Mouse (Mus musculus) macrophage (primary cell): Measurements from ENCODE around the gene Pcbp1. TPM values are rescaled to one million over a fixed set of nuclear protein-coding genes. Genes with fewer than 3 reads are reported as not detected.
"Not testable (repeated sequence)": the region's sequence is repeated elsewhere in the genome, so short reads cannot be mapped to it uniquely, and the experiment has no call there.

Source experiments
- H3K27ac ChIP-seq: fragments of 350-480 bp; formaldehyde crosslinking; 2 replicates; pipeline ENCODE4 v1.9.0; 2021
- H3K36me3 ChIP-seq: fragments of 350-480 bp; formaldehyde crosslinking; 2 replicates; pipeline ENCODE4 v1.9.0; 2021; ENCODE audit errors: inconsistent target
- H3K4me3 ChIP-seq: fragments of 350-480 bp; formaldehyde crosslinking; 2 replicates; pipeline ENCODE4 v1.9.0; 2021; ENCODE audit errors: inconsistent target
- H3K79me2 ChIP-seq: fragments of 350-480 bp; formaldehyde crosslinking; 2 replicates; pipeline ENCODE4 v1.9.0; 2021; ENCODE audit errors: inconsistent target
- WGBS: methylation state at CpG from one replicate; pipeline ENCODE4 v1.1.7; 2026; ENCODE audit warnings: inconsistent platforms; ENCODE audit not compliant: missing documents; 5-methylcytosine and 5-hydroxymethylcytosine counted together
- polyA plus RNA-seq: library from polyadenylated mRNA; stranded (reverse); fragments of 250-400 nt; gene quantifications from 3 replicates; pipeline ENCODE4 v1.2.4, GENCODE M21; 2018; ENCODE audit warnings: inconsistent platforms
- total RNA-seq, 78 experiments: library from RNA; depleted of rRNA; stranded (reverse); fragments of 250-400 nt; gene quantifications; 1 replicate in 9 of 78; 2 replicates in 24 of 78; 3 replicates in 43 of 78; 4 replicates in 2 of 78; pipeline ENCODE4 v1.2.4; 2018; ENCODE audit warnings: inconsistent platforms in 56 of 78

The Pcbp1 gene
- total RNA-seq (2018; cell fraction: chromatin; rRNA removed): 10 to 100 TPM; 15.1 to 57.1 (median 29.5) TPM
- 100 to 1,000 TPM; 159 to 254 (median 209) TPM for total RNA-seq (2018; cell fraction: cytosol; rRNA removed)
- 100 to 1,000 TPM in 6 of 26 experiments, 10 to 100 TPM in 20; 44.0 to 133 (median 80.2) TPM for total RNA-seq (2018; cell fraction: nucleus; rRNA removed)
- 129 to 213 TPM (median 209 TPM) in 3 replicates for polyA plus RNA-seq

GRCm38 (mm10) chr6:86526032-86526960 lies at the start of gene Pcbp1:
Gene Pcbp1, minus strand, starts transcription at chr6:86526321.
- under 1% methylated on average over 106 of the region's 120 CpGs for WGBS
- peaks cover 36% of the 10 kb centered on the region for H3K79me2 ChIP-seq
- peak within 1 kb of the TSS; percentile 100 for H3K27ac ChIP-seq
- H3K4me3 ChIP-seq: peak within 1 kb of the TSS; percentile 79
- H3K36me3 ChIP-seq: no peaks in the 10 kb centered on the region

- H3K36me3 ChIP-seq: no peaks in the 10 kb centered on the region
- 80% methylated on average over 3 of the region's 3 CpGs for WGBS
- H3K79me2 ChIP-seq: no peaks in the 10 kb centered on the region
- no peak overlapping the region for H3K27ac ChIP-seq
- H3K4me3 ChIP-seq: no peak overlapping the region
These were observed 48.4 kb upstream of the Pcbp1 start for GRCm38 (mm10) chr6:86574495-86574894.

- no peak overlapping the region for H3K4me3 ChIP-seq
- peak overlapping the region; percentile 4; the same call in 1 of the 2 replicates for H3K27ac ChIP-seq
- no peaks in the 10 kb centered on the region for H3K79me2 ChIP-seq
- H3K36me3 ChIP-seq: no peaks in the 10 kb centered on the region
- 47% methylated on average over 9 of the region's 9 CpGs for WGBS
These were observed 44.7 kb upstream of the Pcbp1 start for GRCm38 (mm10) chr6:86570830-86571229.

- Histone ChIP-seq H3K4me3 (no peak overlapping the region), H3K79me2 (no peaks in the 10 kb centered on the region), H3K27ac (no peak overlapping the region), H3K36me3 (no peaks in the 10 kb centered on the region)
- WGBS: 89% methylated on average over 2 of the region's 3 CpGs
These were observed 43.3 kb upstream of the Pcbp1 start for GRCm38 (mm10) chr6:86569461-86569820.

- WGBS: 85% methylated on average over 3 of the region's 3 CpGs
- Histone ChIP-seq H3K36me3 (no peaks in the 10 kb centered on the region), H3K27ac (no peak overlapping the region), H3K4me3 (no peak overlapping the region), H3K79me2 (no peaks in the 10 kb centered on the region)
These were observed 42.8 kb upstream of the Pcbp1 start for GRCm38 (mm10) chr6:86568816-86569460.

GRCm38 (mm10) chr6:86565782-86566181 lies 39.7 kb upstream of the Pcbp1 start:
- WGBS: 82% methylated on average over 2 of the region's 2 CpGs
- H3K27ac ChIP-seq: no peak overlapping the region
- no peaks in the 10 kb centered on the region for H3K79me2 ChIP-seq
- no peaks in the 10 kb centered on the region for H3K36me3 ChIP-seq
- no peak overlapping the region for H3K4me3 ChIP-seq

GRCm38 (mm10) chr6:86557182-86557581 lies 31.1 kb upstream of the Pcbp1 start:
- not testable (repeated sequence) for H3K36me3 ChIP-seq, H3K4me3 ChIP-seq, H3K79me2 ChIP-seq
- H3K27ac ChIP-seq: peak overlapping the region; percentile 84
- no CpG with 5 or more reads among the region's 1 CpGs for WGBS

GRCm38 (mm10) chr6:86556345-86557058 lies 30.4 kb upstream of the Pcbp1 start:
- Histone ChIP-seq H3K4me3 (peak overlapping the region; percentile 1; the same call in 1 of the 2 replicates), H3K79me2 (no peaks in the 10 kb centered on the region; the same call in 1 of the 2 replicates), H3K36me3 (no peaks in the 10 kb centered on the region), H3K27ac (peak overlapping the region; percentile 84)
- 33% methylated on average over 3 of the region's 3 CpGs for WGBS

GRCm38 (mm10) chr6:86550587-86550986 lies 24.5 kb upstream of the Pcbp1 start:
- Histone ChIP-seq H3K36me3 (no peaks in the 10 kb centered on the region), H3K27ac (no peak overlapping the region), H3K79me2 (no peaks in the 10 kb centered on the region; the same call in 1 of the 2 replicates), H3K4me3 (no peak overlapping the region)
- 100% methylated on average over 1 of the region's 1 CpGs for WGBS

- Histone ChIP-seq H3K36me3 (no peaks in the 10 kb centered on the region), H3K27ac (peak overlapping the region; percentile 64), H3K79me2 (no peaks in the 10 kb centered on the region), H3K4me3 (no peak overlapping the region)
- 32% methylated on average over 8 of the region's 8 CpGs for WGBS
These were observed 21.8 kb upstream of the Pcbp1 start for GRCm38 (mm10) chr6:86547880-86548367.

GRCm38 (mm10) chr6:86547228-86547755 lies 21.2 kb upstream of the Pcbp1 start:
- Histone ChIP-seq H3K27ac (peak overlapping the region; percentile 64), H3K4me3 (no peak overlapping the region), H3K36me3 (no peaks in the 10 kb centered on the region), H3K79me2 (no peaks in the 10 kb centered on the region)
- 76% methylated on average over 1 of the region's 1 CpGs for WGBS

- Histone ChIP-seq H3K79me2 (no peaks in the 10 kb centered on the region), H3K36me3 (no peaks in the 10 kb centered on the region), H3K27ac (no peak overlapping the region), H3K4me3 (no peak overlapping the region)
- 59% methylated on average over 4 of the region's 4 CpGs for WGBS
These were observed 19.1 kb upstream of the Pcbp1 start for GRCm38 (mm10) chr6:86545236-86545635.

GRCm38 (mm10) chr6:86543869-86544268 lies 17.7 kb upstream of the Pcbp1 start:
- no peak overlapping the region for H3K27ac ChIP-seq
- H3K36me3 ChIP-seq: no peaks in the 10 kb centered on the region
- WGBS: 100% methylated on average over 3 of the region's 3 CpGs
- H3K4me3 ChIP-seq: no peak overlapping the region
- no peaks in the 10 kb centered on the region for H3K79me2 ChIP-seq

GRCm38 (mm10) chr6:86543060-86543459 lies 16.9 kb upstream of the Pcbp1 start:
- Histone ChIP-seq H3K27ac (no peak overlapping the region), H3K4me3 (no peak overlapping the region), H3K79me2 (no peaks in the 10 kb centered on the region), H3K36me3 (no peaks in the 10 kb centered on the region)
- 96% methylated on average over 13 of the region's 13 CpGs for WGBS
